Mouse (Mus musculus) cerebellum, postnatal 36 days (tissue): Measurements from ENCODE around the gene Dusp16.

ENCODE experiments used
- DNase-seq, 2 experiments: peaks; one replicate each; pipeline ENCODE4 v3.0.0; 2021 to 2022; ENCODE audit warnings: mixed read lengths in 2 of 2

Gene Dusp16

GRCm38 (mm10) chr6:134791251-134792118 is 940 bp downstream of the Dusp16 start:
- DNase-seq = peak; percentile 68

- DNase-seq = no peak
Measured at GRCm38 (mm10) chr6:134789100-134789499, 3.3 kb downstream of the Dusp16 start.

DNA sequence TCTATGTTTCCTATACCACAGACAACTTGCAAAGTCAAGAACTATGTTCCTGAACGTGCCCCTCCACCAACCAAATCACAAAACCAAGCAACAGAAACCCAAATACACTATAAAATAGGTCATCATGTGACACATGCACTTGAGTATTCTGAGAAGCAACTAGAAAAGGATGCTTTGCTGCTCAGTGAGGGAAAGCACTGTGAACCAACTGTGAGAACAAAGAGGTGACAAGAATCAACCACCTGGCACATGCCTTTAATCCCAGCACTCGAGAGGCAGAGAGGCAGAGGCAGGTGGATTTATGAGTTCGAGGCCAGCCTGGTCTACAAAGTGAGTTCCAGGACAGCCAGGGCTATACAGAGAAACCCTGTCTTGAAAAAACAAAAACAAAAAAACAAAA is 6.0 kb downstream of the Dusp16 start:
- DNase-seq = no peak

DNA sequence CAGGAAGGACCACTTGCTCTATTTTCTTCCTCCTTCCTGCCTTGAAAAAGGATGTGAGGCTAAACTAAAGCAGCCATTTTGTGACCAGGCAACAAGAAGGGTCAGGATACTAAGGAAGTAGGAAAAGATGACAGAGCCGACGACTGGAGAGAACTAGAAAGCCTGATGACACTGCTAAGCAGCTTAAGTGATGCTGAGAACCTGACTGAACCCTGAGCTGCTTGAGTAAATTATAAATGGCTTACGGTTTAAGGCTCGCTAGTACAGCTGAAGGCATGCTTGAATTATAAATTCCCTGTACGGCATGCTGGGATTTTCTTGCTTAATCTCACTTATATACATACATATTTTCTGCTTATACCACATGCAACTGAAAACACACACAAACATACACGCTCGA is 9.5 kb downstream of the Dusp16 start:
- DNase-seq = no peak

DNA sequence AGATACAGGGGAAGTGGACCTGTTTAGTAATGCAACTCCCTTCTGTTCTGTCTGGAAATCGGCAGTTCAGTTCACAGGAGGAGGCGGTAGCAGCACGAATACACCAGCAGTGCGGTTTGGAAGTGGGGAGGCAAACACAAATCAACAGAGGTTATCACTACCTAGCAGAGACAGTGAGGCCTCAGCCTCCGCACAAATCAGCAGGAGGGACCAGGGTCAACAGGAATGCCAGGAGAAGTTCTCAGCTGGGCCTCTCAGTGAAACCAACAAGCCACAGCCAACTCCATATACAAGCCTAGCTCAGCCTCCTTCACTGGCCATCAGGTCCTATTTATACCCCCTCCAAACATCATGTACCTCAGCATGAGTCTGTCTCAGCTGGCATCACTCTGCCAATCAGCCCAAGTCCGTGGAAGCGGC is 10.9 kb downstream of the Dusp16 start:
- DNase-seq = peak; percentile 29 to 35

DNA sequence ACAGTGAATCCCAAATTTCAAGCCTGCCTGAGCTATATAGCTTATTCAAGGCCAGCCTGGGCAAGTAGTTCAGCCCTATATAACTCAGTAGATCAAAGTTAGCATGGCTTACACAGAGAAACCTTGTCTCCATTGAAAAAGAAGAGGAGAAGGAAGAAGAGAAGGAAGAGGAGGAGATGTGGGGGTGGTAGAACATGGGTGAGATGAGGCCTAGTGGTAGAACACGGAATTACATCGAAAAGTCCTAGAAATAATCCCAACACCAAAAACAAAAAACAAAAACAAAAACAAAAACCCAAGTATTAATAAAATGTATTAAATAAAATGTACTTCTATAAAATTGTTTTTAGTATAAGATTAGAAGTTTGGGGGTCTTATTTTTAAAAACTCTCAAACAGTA is 12.4 kb downstream of the Dusp16 start:
- no peak for DNase-seq

GRCm38 (mm10) chr6:134773961-134774360 is 18.5 kb downstream of the Dusp16 start:
- peak; percentile 66 to 71 for DNase-seq

DNA sequence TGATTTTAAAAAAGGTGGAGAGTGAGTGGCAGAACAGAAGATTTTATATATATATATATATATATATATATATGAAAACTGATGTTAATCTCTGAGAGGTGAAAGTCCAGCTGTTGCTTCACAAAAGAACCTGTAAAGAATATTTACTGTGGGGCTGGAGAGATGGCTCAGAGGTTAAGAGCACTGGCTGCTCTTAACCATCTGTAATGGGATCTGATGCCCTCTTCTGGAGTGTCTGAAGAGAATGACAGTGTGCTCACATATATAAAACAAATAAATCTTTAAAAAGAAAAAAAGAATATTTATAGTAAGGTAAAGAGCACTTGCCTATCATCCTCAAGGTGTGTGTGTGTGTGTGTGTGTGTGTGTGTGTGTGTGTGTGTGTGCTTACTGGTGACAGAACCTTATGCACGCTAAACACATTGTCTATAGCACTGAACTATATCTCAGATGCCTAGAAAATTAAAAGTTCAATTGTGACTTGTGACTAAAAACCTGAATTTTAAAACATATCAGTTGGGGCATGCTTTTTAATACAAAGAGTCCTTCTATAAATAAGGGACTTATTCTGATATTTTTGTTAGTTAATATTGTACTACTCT is 19.0 kb downstream of the Dusp16 start:
- no peak for DNase-seq

GRCm38 (mm10) chr6:134770339-134770738 is 22.1 kb downstream of the Dusp16 start:
- no peak for DNase-seq

DNA sequence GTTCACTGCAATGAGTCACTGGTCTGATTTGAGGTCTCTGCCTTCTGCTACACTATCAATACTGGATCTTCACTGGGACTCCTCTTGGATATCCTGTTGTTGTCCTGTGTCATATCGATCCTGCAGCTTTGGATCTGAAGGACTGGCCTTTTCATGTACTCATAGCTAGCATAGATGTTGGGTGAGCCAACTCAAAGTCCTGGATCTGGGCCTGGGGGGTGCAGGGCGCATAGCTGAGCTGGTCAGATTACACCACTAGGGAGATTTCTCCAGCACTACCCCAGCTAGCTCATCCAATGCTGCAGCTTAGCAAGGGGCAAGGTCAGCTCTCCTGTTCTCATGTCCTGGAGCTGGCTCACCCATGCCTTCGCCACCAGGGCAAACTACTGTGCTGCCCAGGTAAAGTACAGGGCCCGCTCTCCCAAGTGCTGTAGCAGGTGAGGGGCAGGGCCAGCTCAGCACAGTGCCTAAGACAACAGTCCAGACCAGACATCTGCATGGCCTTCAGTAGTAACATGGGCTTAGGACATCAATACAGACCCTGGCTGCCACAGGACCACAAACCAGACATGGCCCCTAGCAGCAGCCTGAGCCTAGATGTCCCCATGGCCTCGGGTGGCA is 27.9 kb downstream of the Dusp16 start:
- DNase-seq = no peak

- DNase-seq = no peak
Measured at GRCm38 (mm10) chr6:134763436-134763835, 29.0 kb downstream of the Dusp16 start.

- no peak for DNase-seq
Measured at GRCm38 (mm10) chr6:134761808-134762207, 30.6 kb downstream of the Dusp16 start.

DNA sequence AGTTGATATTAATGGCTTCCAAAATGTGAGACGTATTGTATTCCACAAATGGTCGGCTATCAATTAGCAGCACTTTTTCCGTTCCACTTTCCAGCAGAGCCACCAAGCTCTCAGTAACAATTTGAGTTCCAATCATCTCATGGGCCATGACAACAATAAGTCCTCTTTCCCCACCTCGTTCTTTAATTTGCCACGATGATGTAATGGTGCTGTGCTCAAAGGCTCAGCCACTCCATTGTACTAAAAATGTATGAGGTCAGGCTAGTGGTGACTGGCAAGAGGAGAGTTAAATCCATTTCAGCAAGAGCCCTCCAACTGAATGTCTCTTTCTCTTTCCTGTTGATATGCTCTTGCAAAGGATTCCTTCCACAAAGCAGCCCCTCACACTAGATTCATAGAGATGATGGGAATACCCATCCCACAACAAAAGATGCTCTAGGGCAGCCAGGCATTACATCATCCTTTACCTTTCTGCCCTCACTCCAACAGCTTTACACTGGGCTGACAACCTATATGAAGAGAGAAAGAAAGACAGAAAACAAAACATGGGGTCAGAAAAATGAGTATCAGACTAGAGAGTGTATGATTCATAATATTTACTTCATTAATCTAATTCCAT is 31.4 kb downstream of the Dusp16 start:
- no peak for DNase-seq

DNA sequence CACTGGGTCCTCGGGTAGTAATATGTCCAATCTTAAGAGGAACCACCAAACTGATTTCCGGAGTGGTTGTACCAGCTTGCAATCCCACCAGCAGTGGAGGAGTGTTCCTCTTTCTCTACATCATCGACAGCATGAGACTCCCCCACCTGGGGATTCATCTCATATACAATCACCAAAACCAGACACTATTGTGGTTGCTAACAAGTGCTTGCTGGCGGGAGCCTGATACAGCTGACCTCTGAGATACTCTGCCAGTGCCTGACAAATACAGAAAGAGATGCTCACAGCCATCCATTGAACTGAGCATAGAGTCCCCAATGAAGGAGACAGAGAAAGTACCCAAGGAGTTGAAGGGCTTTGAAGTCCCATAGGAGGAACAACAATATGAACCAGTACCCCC is 36.4 kb downstream of the Dusp16 start:
- no peak for DNase-seq

GRCm38 (mm10) chr6:134753858-134754257 is 38.6 kb downstream of the Dusp16 start:
- DNase-seq = no peak

- no peak for DNase-seq
Measured at GRCm38 (mm10) chr6:134753412-134753811, 39.0 kb downstream of the Dusp16 start.

DNA sequence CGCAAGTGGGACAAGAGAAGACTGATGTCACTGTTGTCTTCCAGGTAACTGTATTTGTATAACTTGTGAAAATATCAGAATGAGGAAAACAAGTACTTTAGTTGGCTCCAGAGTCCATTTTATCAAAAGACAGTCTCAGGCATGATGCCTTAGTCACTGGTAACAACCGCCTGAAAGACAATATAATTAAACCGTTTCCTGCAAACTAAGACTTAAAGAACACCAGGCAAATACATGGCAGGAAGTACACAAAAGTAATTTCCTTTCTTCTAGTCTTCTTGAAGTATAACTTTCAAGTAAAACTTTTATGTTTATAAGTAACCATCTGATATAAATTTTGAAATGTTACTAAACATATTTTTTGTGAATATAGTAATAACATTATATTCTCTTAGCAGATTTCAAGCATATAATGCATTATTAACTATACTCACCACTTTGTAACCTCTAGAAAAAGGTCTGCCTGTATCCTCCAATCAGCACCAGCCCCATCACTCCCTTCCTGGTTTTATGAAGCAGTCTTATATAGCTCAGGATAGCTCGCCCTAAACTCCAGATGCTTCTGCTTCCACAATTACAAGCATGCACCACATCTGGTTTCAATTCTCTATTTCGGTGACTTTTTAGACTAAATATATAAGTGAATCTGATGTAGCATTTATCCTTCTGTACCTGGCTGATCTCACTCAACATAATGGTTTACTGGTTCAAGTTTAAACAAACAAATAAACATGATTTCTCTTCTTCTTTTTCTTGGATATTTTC is 40.4 kb downstream of the Dusp16 start:
- DNase-seq = no peak

GRCm38 (mm10) chr6:134751087-134751486 is 41.3 kb downstream of the Dusp16 start:
- no peak for DNase-seq

- no peak for DNase-seq
Measured at GRCm38 (mm10) chr6:134748126-134748525, 44.3 kb downstream of the Dusp16 start.

- no peak for DNase-seq
Measured at GRCm38 (mm10) chr6:134745876-134746275, 46.5 kb downstream of the Dusp16 start.

- no peak for DNase-seq
Measured at GRCm38 (mm10) chr6:134743568-134743967, 48.9 kb downstream of the Dusp16 start.

GRCm38 (mm10) chr6:134736853-134737252 is 55.6 kb downstream of the Dusp16 start:
- DNase-seq = no peak

GRCm38 (mm10) chr6:134733800-134734221 is 58.6 kb downstream of the Dusp16 start:
- no peak for DNase-seq
